In genomic region chr6:113761644-113762043, GRCm38 (mm10) we compare ENCODE assay signal across 8 mouse cellular contexts. TPM values are rescaled to one million over a fixed set of nuclear protein-coding genes. Genes with fewer than 3 reads are reported as not detected.
DNase-seq lines count a peak whose midpoint lies in the region; ATAC-seq and TF ChIP-seq lines count a peak whose summit lies in the region.

No protein-coding gene starts in this region.

- DNase-seq in ovary, postnatal 14 days (ENCODE audit: low spot score), result peak; percentile 46
- no peak for DNase-seq in ovary, postnatal 10 days (ENCODE audit: low spot score)
- peak; percentile 84 for DNase-seq in embryonic facial prominence, embryonic 11.5 days (ENCODE audit: low spot score)
- DNase-seq in left cerebral cortex, adult 2 months (ENCODE audit: extremely low spot score in 1 of 2, low spot score in 2 of 2), result peak in 1 of 2 experiments; percentile 47
- DNase-seq in midbrain, embryonic 11.5 days (ENCODE audit: low spot score, missing footprints), result peak; percentile 91
- DNase-seq in spleen, postnatal 36 days (ENCODE audit: low spot score in 2 of 2), result peak; percentile 14 to 21

- H3K4me1 ChIP-seq in bone marrow, adult 2 months (ENCODE audit: control insufficient read depth, insufficient read depth, low read length), result no peaks in the 10 kb centered on the region
- H3K4me1 ChIP-seq in embryonic facial prominence, embryonic 11.5 days (ENCODE audit: control insufficient read depth, insufficient read depth, low read length), result no peaks in the 10 kb centered on the region
- H3K4me1 ChIP-seq in hindbrain, embryonic 12.5 days, result no peaks in the 10 kb centered on the region
- H3K4me1 ChIP-seq in midbrain, embryonic 11.5 days (ENCODE audit: control insufficient read depth, insufficient read depth, low read length), result no peaks in the 10 kb centered on the region

- no peak overlapping the region for H3K4me3 ChIP-seq in bone marrow, adult 2 months (replicated peaks; ENCODE audit: control insufficient read depth, low read depth, low read length)
- H3K4me3 ChIP-seq in embryonic facial prominence, embryonic 11.5 days (ENCODE audit: low read depth, low read length), result no peak overlapping the region
- no peak overlapping the region for H3K4me3 ChIP-seq in hindbrain, embryonic 12.5 days
- no peak overlapping the region for H3K4me3 ChIP-seq in left cerebral cortex, adult 2 months
- no peak overlapping the region for H3K4me3 ChIP-seq in midbrain, embryonic 11.5 days (ENCODE audit: low read depth, low read length)

- 0 out of 2 replicates have a peak, but pooled peaks have one; percentile 5 for ATAC-seq in embryonic facial prominence, embryonic 11.5 days (replicated peaks; ENCODE audit: insufficient number of reproducible peaks, low FRiP score, low TSS enrichment, low read depth)
- peak; percentile 54 for ATAC-seq in hindbrain, embryonic 12.5 days (ENCODE audit: low FRiP score)
- peak; percentile 52; the same call in 1 of the 2 replicates for ATAC-seq in midbrain, embryonic 11.5 days (ENCODE audit: low FRiP score)

- no peaks in the 10 kb centered on the region for H3K9me3 ChIP-seq in embryonic facial prominence, embryonic 11.5 days (replicated peaks; ENCODE audit: control insufficient read depth, low read length)
- H3K9me3 ChIP-seq in hindbrain, embryonic 12.5 days (replicated peaks), result no peaks in the 10 kb centered on the region
- H3K9me3 ChIP-seq in midbrain, embryonic 11.5 days (ENCODE audit: control insufficient read depth, low read length), result no peaks in the 10 kb centered on the region

- H3K27me3 ChIP-seq in embryonic facial prominence, embryonic 11.5 days (ENCODE audit: control insufficient read depth, insufficient read depth, low read length), result no peaks in the 10 kb centered on the region
- H3K27me3 ChIP-seq in hindbrain, embryonic 12.5 days, result no peaks in the 10 kb centered on the region; the same call in 1 of the 2 replicates
- no peaks in the 10 kb centered on the region for H3K27me3 ChIP-seq in midbrain, embryonic 11.5 days (ENCODE audit: control insufficient read depth, insufficient read depth, low read length)

- no peak overlapping the region for H3K9ac ChIP-seq in embryonic facial prominence, embryonic 11.5 days (replicated peaks; ENCODE audit: low read length)
- H3K9ac ChIP-seq in hindbrain, embryonic 12.5 days, result no peak overlapping the region
- no peak overlapping the region for H3K9ac ChIP-seq in midbrain, embryonic 11.5 days (ENCODE audit: low read length)

- intact Hi-C loops in left cerebral cortex, adult 2 months (cut with DNase I), result loop anchor here (1.0 to 5.0 kb wide), 2 partner anchors 131 to 310 kb away; no protein-coding TSS in a partner anchor

- no peak overlapping the region for H3K27ac ChIP-seq in bone marrow, adult 2 months (ENCODE audit: control insufficient read depth, insufficient read depth, low read depth, low read length, poor library complexity)
- no peak overlapping the region for H3K27ac ChIP-seq in embryonic facial prominence, embryonic 11.5 days (replicated peaks; ENCODE audit: low read depth, low read length)
- H3K27ac ChIP-seq in hindbrain, embryonic 12.5 days, result no peak overlapping the region
- no peak overlapping the region for H3K27ac ChIP-seq in left cerebral cortex, adult 2 months
- H3K27ac ChIP-seq in midbrain, embryonic 11.5 days (ENCODE audit: low read depth, low read length), result no peak overlapping the region

- H3K4me2 ChIP-seq in embryonic facial prominence, embryonic 11.5 days (ENCODE audit: low read depth, low read length), result no peak overlapping the region
- H3K4me2 ChIP-seq in hindbrain, embryonic 12.5 days (replicated peaks), result no peak overlapping the region
- no peak overlapping the region for H3K4me2 ChIP-seq in midbrain, embryonic 11.5 days

- TF ChIP-seq POLR2A in bone marrow, adult 2 months (IDR thresholded peaks at IDR 0.05; ENCODE audit: borderline replicate concordance, control insufficient read depth, low read depth, low read length), result no peak

- no peaks in the 10 kb centered on the region for H3K36me3 ChIP-seq in embryonic facial prominence, embryonic 11.5 days (replicated peaks; ENCODE audit: control insufficient read depth, insufficient read depth, low read depth, low read length)
- peaks cover 17% of the 10 kb centered on the region for H3K36me3 ChIP-seq in hindbrain, embryonic 12.5 days
- no peaks in the 10 kb centered on the region for H3K36me3 ChIP-seq in midbrain, embryonic 11.5 days (ENCODE audit: control insufficient read depth, insufficient read depth, low read length)

- 24% methylated on average over 7 of the region's 7 CpGs for WGBS in bone marrow, adult 2 months
- WGBS in embryonic facial prominence, embryonic 11.5 days, result 26% methylated on average over 7 of the region's 7 CpGs
- WGBS in hindbrain, embryonic 12.5 days, result 33% methylated on average over 7 of the region's 7 CpGs
- 25% methylated on average over 7 of the region's 7 CpGs for WGBS in midbrain, embryonic 11.5 days

- TF ChIP-seq CTCF in bone marrow, adult 2 months (IDR thresholded peaks at IDR 0.05; ENCODE audit: control insufficient read depth, insufficient read depth, low read length), result peak; percentile 87
- TF ChIP-seq CTCF in left cerebral cortex, adult 2 months (IDR thresholded peaks at IDR 0.05), result peak; percentile 77

RNA-seq across cellular contexts. Expression of gene Sec13, which starts 21.1 kb away (rescaled TPM):
- 33.7 and 56.3 TPM in 2 replicates for polyA plus RNA-seq in bone marrow, adult 2 months (2011; ENCODE audit: insufficient read depth, insufficient read length, low replicate concordance, missing spikeins)
- polyA plus RNA-seq in embryonic facial prominence, embryonic 11.5 days (2014; fragmentation: Nextera tagmentation; extraction: Ambion mirVana), result 274 and 299 TPM in 2 replicates
- polyA plus RNA-seq in hindbrain, embryonic 12.5 days (2016; fragmentation: Nextera tagmentation; extraction: Ambion mirVana), result 235 and 238 TPM in 2 replicates
- 10 to 100 TPM; 67.5 to 67.8 TPM for total RNA-seq in left cerebral cortex, adult 2 months (2021)
- 250 and 264 TPM in 2 replicates for polyA plus RNA-seq in midbrain, embryonic 11.5 days (2014; fragmentation: Nextera tagmentation; extraction: Ambion mirVana)

RNA-seq across cellular contexts. Expression of gene Ghrl, which starts 42.0 kb away (rescaled TPM):
- polyA plus RNA-seq in bone marrow, adult 2 months (2011; ENCODE audit: insufficient read depth, insufficient read length, low replicate concordance, missing spikeins), result not detected in 2 replicates
- polyA plus RNA-seq in embryonic facial prominence, embryonic 11.5 days (2014; fragmentation: Nextera tagmentation; extraction: Ambion mirVana), result not detected in 2 replicates
- 0.49 and 0.99 TPM in 2 replicates for polyA plus RNA-seq in hindbrain, embryonic 12.5 days (2016; fragmentation: Nextera tagmentation; extraction: Ambion mirVana)
- total RNA-seq in left cerebral cortex, adult 2 months (2021), result under 1 TPM in 1 of 2 experiments, not detected in 1; 0.98 TPM
- 0.33 and 0.40 TPM in 2 replicates for polyA plus RNA-seq in midbrain, embryonic 11.5 days (2014; fragmentation: Nextera tagmentation; extraction: Ambion mirVana)
